ENCODE assay signal across 34 mouse cellular contexts in the genomic region with DNA sequence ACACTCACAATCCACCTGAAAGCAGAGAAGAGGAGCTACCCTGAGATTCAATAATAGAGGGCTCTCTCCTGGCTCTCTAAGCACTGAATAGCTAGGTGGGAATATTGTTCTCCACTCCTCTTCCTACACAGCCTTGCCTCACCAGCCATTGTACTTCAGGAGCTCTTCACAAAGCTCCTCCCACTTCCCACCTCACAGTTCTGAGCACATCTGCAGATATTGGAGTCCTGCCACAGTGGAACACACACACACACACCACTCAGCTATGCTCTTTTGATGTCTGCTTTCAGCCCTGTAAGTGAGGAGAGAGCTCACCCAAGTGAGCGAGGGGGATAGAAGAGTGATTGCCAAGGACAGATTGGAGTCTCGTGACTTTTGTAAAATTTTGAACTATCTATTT. TPM values are rescaled to one million over a fixed set of nuclear protein-coding genes. Genes with fewer than 3 reads are reported as not detected.
DNase-seq lines count a peak whose midpoint lies in the region; ATAC-seq and TF ChIP-seq lines count a peak whose summit lies in the region.
"Had no signal": no experiment of that assay in that cellular context is flagged by ENCODE, and none has a peak within 500 bp of the region (broad histone marks: within the 10 kb centered on the region; RNA-seq: fewer than 3 reads in every experiment).

No protein-coding gene starts in this region.

- no peak for ATAC-seq in lung, embryonic 14.5 days (ENCODE audit: insufficient read depth)
- ATAC-seq in lung, postnatal 0 days, result peak; percentile 64
- ATAC-seq in megakaryocyte-erythroid progenitor cell, adult 5-6 weeks (replicated peaks; ENCODE audit: low FRiP score, low TSS enrichment, poor library complexity, severe bottlenecking), result 0 out of 2 replicates have a peak, but pooled peaks have one; percentile 29
- ATAC-seq in erythroid progenitor cell, adult 5-6 weeks (replicated peaks; ENCODE audit: low FRiP score, poor library complexity, severe bottlenecking), result no peak
- ATAC-seq: forebrain, embryonic 15.5 days; hindbrain, embryonic 16.5 days; Patski had no signal

- H3K9ac ChIP-seq in lung, embryonic 14.5 days, result no peak overlapping the region
- H3K9ac ChIP-seq in lung, postnatal 0 days (replicated peaks; ENCODE audit: low read depth), result no peak overlapping the region
- H3K9ac ChIP-seq: embryonic facial prominence, embryonic 15.5 days; forebrain, embryonic 12.5 days; forebrain, embryonic 15.5 days; hindbrain, embryonic 13.5 days had no signal

- no peaks in the 10 kb centered on the region for H3K4me1 ChIP-seq in lung, embryonic 14.5 days (ENCODE audit: insufficient read depth)
- no peaks in the 10 kb centered on the region for H3K4me1 ChIP-seq in lung, postnatal 0 days (ENCODE audit: insufficient read depth, low read depth, low read length)
- H3K4me1 ChIP-seq: embryonic facial prominence, embryonic 15.5 days; forebrain, embryonic 12.5 days; forebrain, embryonic 15.5 days; hindbrain, embryonic 13.5 days had no signal

- no peak for TF ChIP-seq EP300 in lung, postnatal 0 days (IDR thresholded peaks at IDR 0.05)

- H3K27ac ChIP-seq in lung, embryonic 14.5 days (ENCODE audit: low read depth), result no peak overlapping the region
- H3K27ac ChIP-seq in lung, postnatal 0 days (ENCODE audit: low read length), result no peak overlapping the region
- H3K27ac ChIP-seq: embryonic facial prominence, embryonic 15.5 days; forebrain, embryonic 12.5 days; forebrain, embryonic 15.5 days; heart, adult 2 months; hindbrain, embryonic 13.5 days had no signal

- H3K4me2 ChIP-seq in lung, embryonic 14.5 days, result no peak overlapping the region
- H3K4me2 ChIP-seq in lung, postnatal 0 days (replicated peaks; ENCODE audit: low read depth, low read length), result no peak overlapping the region
- H3K4me2 ChIP-seq: embryonic facial prominence, embryonic 15.5 days; forebrain, embryonic 12.5 days; forebrain, embryonic 15.5 days; heart, embryonic 11.5 days; hindbrain, embryonic 13.5 days had no signal

- H3K27me3 ChIP-seq in lung, embryonic 14.5 days (ENCODE audit: insufficient read depth, low read length), result no peaks in the 10 kb centered on the region
- no peaks in the 10 kb centered on the region for H3K27me3 ChIP-seq in lung, postnatal 0 days (replicated peaks; ENCODE audit: insufficient read depth, low read length)
- H3K27me3 ChIP-seq: embryonic facial prominence, embryonic 15.5 days; forebrain, embryonic 12.5 days; forebrain, embryonic 15.5 days; hindbrain, embryonic 13.5 days had no signal

- DNase-seq in lung, embryonic 14.5 days, result peak; percentile 32
- DNase-seq in lung, postnatal 14 days, result no peak
- peak; percentile 64 for DNase-seq in lung, postnatal 0 days (ENCODE audit: low spot score)
- no peak for DNase-seq in lung, postnatal 4 days
- peak; percentile 22 for DNase-seq in brain, adult 2 months (ENCODE audit: low read depth, low spot score)
- DNase-seq in cerebellum, postnatal 10 days, result no peak
- DNase-seq: adrenal gland, postnatal 10 days; adrenal gland, postnatal 36 days; cerebellum, adult 11 months; cerebellum, adult 2 months; cerebellum, adult 9-11 months; cerebellum, postnatal 36 days; embryo, embryonic 11 days; gastrocnemius, postnatal 25 days; heart, adult 2 months had no signal

- no peaks in the 10 kb centered on the region for H3K9me3 ChIP-seq in lung, embryonic 14.5 days (ENCODE audit: low read depth, low read length)
- no peaks in the 10 kb centered on the region for H3K9me3 ChIP-seq in lung, postnatal 0 days (ENCODE audit: low read length)
- H3K9me3 ChIP-seq: embryonic facial prominence, embryonic 15.5 days; forebrain, embryonic 12.5 days; forebrain, embryonic 15.5 days; hindbrain, embryonic 13.5 days had no signal

- no peaks in the 10 kb centered on the region for H3K36me3 ChIP-seq in lung, embryonic 14.5 days (ENCODE audit: insufficient read depth)
- no peaks in the 10 kb centered on the region for H3K36me3 ChIP-seq in lung, postnatal 0 days (ENCODE audit: insufficient read depth, low read length)
- H3K36me3 ChIP-seq: embryonic facial prominence, embryonic 15.5 days; forebrain, embryonic 12.5 days; forebrain, embryonic 15.5 days; hindbrain, embryonic 13.5 days had no signal

- 41% methylated on average over 2 of the region's 2 CpGs for WGBS in lung, embryonic 14.5 days
- 31% methylated on average over 2 of the region's 2 CpGs for WGBS in lung, postnatal 0 days

- no peak for TF ChIP-seq CTCF in lung, embryonic 14.5 days (IDR thresholded peaks at IDR 0.05; ENCODE audit: low read depth)
- TF ChIP-seq CTCF in lung, postnatal 0 days (IDR thresholded peaks at IDR 0.05), result no peak

- H3K4me3 ChIP-seq in lung, embryonic 14.5 days (ENCODE audit: low read depth, low read length), result no peak overlapping the region
- no peak overlapping the region for H3K4me3 ChIP-seq in lung, postnatal 0 days (ENCODE audit: low read depth, low read length)
- H3K4me3 ChIP-seq: embryonic facial prominence, embryonic 15.5 days; forebrain, embryonic 12.5 days; forebrain, embryonic 15.5 days; heart, adult 2 months; hindbrain, embryonic 13.5 days had no signal

RNA-seq across cellular contexts. Expression of gene Trim40, which starts 6.6 kb away (rescaled TPM):
- not detected in 2 replicates for polyA plus RNA-seq in lung, embryonic 14.5 days (2014; fragmentation: Nextera tagmentation; extraction: Ambion mirVana)
- polyA plus RNA-seq in lung, postnatal 0 days (2015; fragmentation: Nextera tagmentation; extraction: Ambion mirVana), result not detected in 2 replicates
- total RNA-seq in megakaryocyte-erythroid progenitor cell, adult 5-6 weeks (2014; fragmentation: Nextera tagmentation), result not detected in 2 replicates
- total RNA-seq in megakaryocyte-erythroid progenitor cell, adult 5-6 weeks (2017), result not detected in 2 replicates
- total RNA-seq in erythroid progenitor cell, adult 5-6 weeks (2015; ENCODE audit: low replicate concordance), result not detected in 2 replicates
- 1.8 TPM in 1 of 2 replicates, not detected in the other for total RNA-seq in erythroid progenitor cell, adult 5-6 weeks (2017; ENCODE audit: low replicate concordance)
- total RNA-seq: adrenal gland, postnatal 10 days; gastrocnemius, adult 8-10 months; gastrocnemius, postnatal 25 days; heart, adult 2 months; heart, postnatal 25 days; hematopoietic stem cell, adult 5-6 weeks had no signal
- polyA plus RNA-seq: embryonic facial prominence, embryonic 11.5 days; embryonic facial prominence, embryonic 15.5 days; forebrain, embryonic 12.5 days; forebrain, embryonic 15.5 days; gonadal fat pad, adult 2 months; heart, adult 2 months; heart, embryonic 11.5 days; heart, embryonic 14.5 days; heart, postnatal 0 days; hindbrain, embryonic 13.5 days; Patski had no signal

RNA-seq across cellular contexts. Expression of gene Trim10, which starts 14.0 kb away (rescaled TPM):
- 2.6 and 3.4 TPM in 2 replicates for polyA plus RNA-seq in lung, embryonic 14.5 days (2014; fragmentation: Nextera tagmentation; extraction: Ambion mirVana)
- polyA plus RNA-seq in lung, postnatal 0 days (2015; fragmentation: Nextera tagmentation; extraction: Ambion mirVana), result 3.5 and 3.6 TPM in 2 replicates
- 7.5 and 9.6 TPM in 2 replicates for total RNA-seq in megakaryocyte-erythroid progenitor cell, adult 5-6 weeks (2014; fragmentation: Nextera tagmentation)
- total RNA-seq in megakaryocyte-erythroid progenitor cell, adult 5-6 weeks (2017), result 13.8 and 24.1 TPM in 2 replicates
- 270 and 287 TPM in 2 replicates for total RNA-seq in erythroid progenitor cell, adult 5-6 weeks (2015; ENCODE audit: low replicate concordance)
- 428 and 543 TPM in 2 replicates for total RNA-seq in erythroid progenitor cell, adult 5-6 weeks (2017; ENCODE audit: low replicate concordance)
- total RNA-seq: ES-E14; gastrocnemius, adult 8-10 months had no signal
- polyA plus RNA-seq: cortical plate, adult 2 months had no signal

RNA-seq across cellular contexts. Expression of gene Trim31, which starts 14.6 kb away (rescaled TPM):
- polyA plus RNA-seq in lung, embryonic 14.5 days (2014; fragmentation: Nextera tagmentation; extraction: Ambion mirVana), result 0.11 and 0.16 TPM in 2 replicates
- polyA plus RNA-seq in lung, postnatal 0 days (2015; fragmentation: Nextera tagmentation; extraction: Ambion mirVana), result not detected in 2 replicates
- not detected in 2 replicates for total RNA-seq in megakaryocyte-erythroid progenitor cell, adult 5-6 weeks (2014; fragmentation: Nextera tagmentation)
- total RNA-seq in megakaryocyte-erythroid progenitor cell, adult 5-6 weeks (2017), result not detected in 2 replicates
- not detected in 2 replicates for total RNA-seq in erythroid progenitor cell, adult 5-6 weeks (2015; ENCODE audit: low replicate concordance)
- total RNA-seq in erythroid progenitor cell, adult 5-6 weeks (2017; ENCODE audit: low replicate concordance), result not detected in 2 replicates
- total RNA-seq: adrenal gland, adult 18-20 months; adrenal gland, postnatal 10 days; adrenal gland, postnatal 36 days; ES-E14; gastrocnemius, adult 8-10 months; gastrocnemius, postnatal 25 days; heart, adult 2 months; heart, postnatal 25 days; hematopoietic stem cell, adult 5-6 weeks had no signal
- polyA plus RNA-seq: cerebellum, adult 2 months; cortical plate, adult 2 months; embryonic facial prominence, embryonic 11.5 days; embryonic facial prominence, embryonic 15.5 days; forebrain, embryonic 12.5 days; forebrain, embryonic 15.5 days; heart, adult 2 months; heart, embryonic 11.5 days; heart, embryonic 14.5 days; heart, postnatal 0 days; hindbrain, embryonic 13.5 days; hindbrain, embryonic 16.5 days; Patski had no signal

RNA-seq across cellular contexts. Expression of gene Trim15, which starts 16.3 kb away (rescaled TPM):
- 0.11 and 0.16 TPM in 2 replicates for polyA plus RNA-seq in lung, embryonic 14.5 days (2014; fragmentation: Nextera tagmentation; extraction: Ambion mirVana)
- 0.10 and 0.14 TPM in 2 replicates for polyA plus RNA-seq in lung, postnatal 0 days (2015; fragmentation: Nextera tagmentation; extraction: Ambion mirVana)
- total RNA-seq in megakaryocyte-erythroid progenitor cell, adult 5-6 weeks (2014; fragmentation: Nextera tagmentation), result not detected in 2 replicates
- total RNA-seq in megakaryocyte-erythroid progenitor cell, adult 5-6 weeks (2017), result not detected in 2 replicates
- total RNA-seq in erythroid progenitor cell, adult 5-6 weeks (2015; ENCODE audit: low replicate concordance), result 2.2 TPM in 1 of 2 replicates, not detected in the other
- 0.51 and 1.4 TPM in 2 replicates for total RNA-seq in erythroid progenitor cell, adult 5-6 weeks (2017; ENCODE audit: low replicate concordance)
- total RNA-seq: adrenal gland, adult 18-20 months; adrenal gland, postnatal 10 days; ES-E14; gastrocnemius, adult 8-10 months; gastrocnemius, postnatal 25 days; heart, adult 2 months; heart, postnatal 25 days; hematopoietic stem cell, adult 5-6 weeks had no signal
- polyA plus RNA-seq: cortical plate, adult 2 months; gonadal fat pad, adult 2 months; heart, embryonic 14.5 days; heart, postnatal 0 days had no signal

RNA-seq across cellular contexts. Expression of gene Trim26, which starts 46.4 kb away (rescaled TPM):
- polyA plus RNA-seq in lung, embryonic 14.5 days (2014; fragmentation: Nextera tagmentation; extraction: Ambion mirVana), result 33.1 and 35.0 TPM in 2 replicates
- polyA plus RNA-seq in lung, postnatal 0 days (2015; fragmentation: Nextera tagmentation; extraction: Ambion mirVana), result 29.7 and 35.3 TPM in 2 replicates
- 13.0 and 13.6 TPM in 2 replicates for total RNA-seq in megakaryocyte-erythroid progenitor cell, adult 5-6 weeks (2014; fragmentation: Nextera tagmentation)
- total RNA-seq in megakaryocyte-erythroid progenitor cell, adult 5-6 weeks (2017), result 7.7 and 9.3 TPM in 2 replicates
- total RNA-seq in erythroid progenitor cell, adult 5-6 weeks (2015; ENCODE audit: low replicate concordance), result 41.8 and 46.5 TPM in 2 replicates
- 13.9 and 15.8 TPM in 2 replicates for total RNA-seq in erythroid progenitor cell, adult 5-6 weeks (2017; ENCODE audit: low replicate concordance)

Comparison
In these comparisons a context has a peak if more than half of its experiments do, and no peak if none do; other contexts are left out.
1. ATAC-seq: peak in lung, postnatal 0 days (single experiment) and megakaryocyte-erythroid progenitor cell, adult 5-6 weeks (single experiment); none in lung, embryonic 14.5 days (single experiment) and erythroid progenitor cell, adult 5-6 weeks (single experiment).
2. DNase-seq: peak in lung, embryonic 14.5 days (single experiment), lung, postnatal 0 days (single experiment) and brain, adult 2 months (single experiment); none in lung, postnatal 14 days (single experiment), lung, postnatal 4 days (0 of 2) and cerebellum, postnatal 10 days (0 of 2).
3. RNA of gene Trim10, which starts 14.0 kb away (total RNA-seq): 270 to 543 TPM in erythroid progenitor cell, adult 5-6 weeks; 7.5 to 24.1 TPM in megakaryocyte-erythroid progenitor cell, adult 5-6 weeks; every median in the first group is over 10 times any median in the second.